Mouse (Mus musculus) hindbrain, embryonic 13.5 days (tissue): ENCODE measurements around the gene Ndufc2. TPM values are rescaled to one million over a fixed set of nuclear protein-coding genes. Genes with fewer than 3 reads are reported as not detected.
A peak's percentile ranks its signal among the peaks of the same experiment; 100 is the strongest.

Experiments
- ATAC-seq: fragments of 200-750 bp; cut with Nextera tagmentation; 2 replicates; pipeline ENCODE4 v1.8.0; 2017; ENCODE audit warnings: moderate TSS enrichment; ENCODE audit not compliant: low FRiP score
- H3K27ac ChIP-seq: fragments of 300-500 bp; sonication (generic); 2 replicates; pipeline ENCODE4 v1.5.1; 2015; ENCODE audit warnings: inconsistent platforms, mild to moderate bottlenecking, moderate library complexity
- H3K27me3 ChIP-seq: fragments of 300-500 bp; sonication (generic); 2 replicates; pipeline ENCODE4 v1.6.1; 2015; ENCODE audit warnings: mild to moderate bottlenecking, inconsistent platforms
- H3K36me3 ChIP-seq: fragments of 300-500 bp; sonication (generic); 2 replicates; pipeline ENCODE4 v1.6.1; 2015; ENCODE audit warnings: mild to moderate bottlenecking, inconsistent platforms
- H3K4me1 ChIP-seq: fragments of 300-500 bp; sonication (generic); replicated peaks from 2 replicates; pipeline ENCODE4 v1.6.1; 2015; ENCODE audit warnings: inconsistent platforms
- H3K4me2 ChIP-seq: fragments of 300-500 bp; sonication (generic); 2 replicates; pipeline ENCODE4 v1.6.1; 2015; ENCODE audit warnings: inconsistent platforms, mild to moderate bottlenecking, moderate library complexity
- H3K4me3 ChIP-seq: fragments of 300-500 bp; sonication (generic); 2 replicates; pipeline ENCODE4 v1.5.1; 2015; ENCODE audit warnings: mild to moderate bottlenecking, inconsistent platforms
- H3K9ac ChIP-seq: fragments of 300-500 bp; sonication (generic); 2 replicates; pipeline ENCODE4 v1.6.1; 2015; ENCODE audit warnings: mild to moderate bottlenecking, inconsistent platforms
- H3K9me3 ChIP-seq: fragments of 300-500 bp; sonication (generic); 2 replicates; pipeline ENCODE4 v1.6.1; 2016; ENCODE audit warnings: inconsistent platforms
- WGBS: fragments of 180-500 bp; shearing (Covaris S2); methylation state at CpG from one replicate; pipeline ENCODE4 v1.1.7; 2015; 5-methylcytosine and 5-hydroxymethylcytosine counted together
- polyA plus RNA-seq: library from polyadenylated mRNA; unstranded; fragments of >200 nt; fragmentation: Nextera tagmentation; extraction: Ambion mirVana; gene quantifications from 2 replicates; pipeline ENCODE4 v1.2.1, GENCODE M21; 2015

Gene Ndufc2
- polyA plus RNA-seq = 445 and 471 TPM in 2 replicates

DNA sequence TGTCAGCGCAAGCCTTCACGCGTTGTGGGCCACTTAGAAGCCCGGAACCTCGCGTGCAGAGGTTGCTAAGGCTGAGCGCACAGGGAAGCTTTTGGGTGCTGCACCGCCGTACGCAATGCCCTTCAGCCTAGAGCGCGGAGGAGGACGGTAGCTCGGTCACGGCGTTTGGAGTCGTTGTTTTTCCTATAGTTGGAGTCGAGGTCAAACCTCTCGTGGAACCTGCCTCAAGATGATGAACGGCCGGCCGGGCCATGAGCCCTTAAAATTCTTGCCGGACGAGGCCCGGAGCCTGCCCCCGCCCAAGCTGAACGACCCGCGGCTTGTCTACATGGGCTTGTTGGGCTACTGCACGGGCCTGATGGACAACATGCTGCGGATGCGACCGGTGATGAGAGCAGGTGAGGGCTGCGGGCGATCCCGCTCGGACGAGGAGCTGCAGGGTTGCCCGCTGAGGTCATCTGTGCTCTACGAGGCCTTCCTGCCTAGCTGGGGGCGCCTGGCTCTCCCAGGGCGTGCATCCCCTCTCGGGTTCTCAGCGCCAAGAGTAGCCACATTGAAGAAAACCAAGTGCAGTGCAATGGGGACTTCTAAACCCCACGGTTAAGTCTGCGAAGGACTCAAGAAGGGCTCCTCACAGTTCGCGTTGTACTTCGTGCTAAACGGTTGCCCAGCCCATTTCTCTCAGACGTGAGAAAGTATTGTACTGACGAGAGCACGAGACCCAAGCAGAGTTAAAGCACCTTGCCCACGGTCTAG is at the start of gene Ndufc2:
Gene Ndufc2 (plus strand): TSS at position 44 of the 756 bp plus-strand sequence.
- Histone ChIP-seq H3K36me3 (peaks cover 14% of the 10 kb centered on the region), H3K4me3 (peak within 1 kb of the TSS; percentile 98), H3K9ac (peak within 1 kb of the TSS; percentile 93), H3K9me3 (no peaks in the 10 kb centered on the region), H3K27me3 (no peaks in the 10 kb centered on the region), H3K27ac (peak within 1 kb of the TSS; percentile 85), H3K4me2 (peak within 1 kb of the TSS; percentile 70), H3K4me1 (peaks cover 19% of the 10 kb centered on the region)
- peak; percentile 95 for ATAC-seq
- under 1% methylated on average over 54 of the region's 54 CpGs for WGBS

DNA sequence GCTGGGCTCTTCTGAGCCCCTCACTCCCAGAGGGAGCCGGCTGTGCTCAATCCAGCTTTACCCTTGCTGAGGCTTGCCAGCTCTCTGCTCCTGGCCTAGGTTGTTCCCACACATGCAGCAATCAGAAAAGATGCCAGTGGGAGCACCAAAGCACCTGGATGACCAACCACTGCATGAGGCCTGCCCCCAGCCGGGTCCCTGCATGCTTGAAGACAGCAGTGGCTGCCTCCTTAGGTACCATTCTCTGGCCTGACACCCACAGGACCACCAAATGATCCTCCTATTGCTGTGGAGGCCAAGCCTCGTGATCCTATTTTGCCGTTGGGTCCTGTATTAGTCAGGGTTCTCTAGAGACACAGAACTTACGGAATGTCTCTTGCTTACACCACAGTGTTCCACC is 48.9 kb upstream of the Ndufc2 start:
- Histone ChIP-seq H3K9ac (no peak overlapping the region), H3K4me1 (0 out of 2 replicates have a peak, but pooled peaks cover 7% of the 10 kb centered on the region), H3K9me3 (no peaks in the 10 kb centered on the region), H3K27ac (no peak overlapping the region), H3K36me3 (peaks cover 18% of the 10 kb centered on the region), H3K4me3 (no peak overlapping the region), H3K4me2 (no peak overlapping the region), H3K27me3 (no peaks in the 10 kb centered on the region)
- 75% methylated on average over 5 of the region's 5 CpGs for WGBS
- ATAC-seq = no peak

DNA sequence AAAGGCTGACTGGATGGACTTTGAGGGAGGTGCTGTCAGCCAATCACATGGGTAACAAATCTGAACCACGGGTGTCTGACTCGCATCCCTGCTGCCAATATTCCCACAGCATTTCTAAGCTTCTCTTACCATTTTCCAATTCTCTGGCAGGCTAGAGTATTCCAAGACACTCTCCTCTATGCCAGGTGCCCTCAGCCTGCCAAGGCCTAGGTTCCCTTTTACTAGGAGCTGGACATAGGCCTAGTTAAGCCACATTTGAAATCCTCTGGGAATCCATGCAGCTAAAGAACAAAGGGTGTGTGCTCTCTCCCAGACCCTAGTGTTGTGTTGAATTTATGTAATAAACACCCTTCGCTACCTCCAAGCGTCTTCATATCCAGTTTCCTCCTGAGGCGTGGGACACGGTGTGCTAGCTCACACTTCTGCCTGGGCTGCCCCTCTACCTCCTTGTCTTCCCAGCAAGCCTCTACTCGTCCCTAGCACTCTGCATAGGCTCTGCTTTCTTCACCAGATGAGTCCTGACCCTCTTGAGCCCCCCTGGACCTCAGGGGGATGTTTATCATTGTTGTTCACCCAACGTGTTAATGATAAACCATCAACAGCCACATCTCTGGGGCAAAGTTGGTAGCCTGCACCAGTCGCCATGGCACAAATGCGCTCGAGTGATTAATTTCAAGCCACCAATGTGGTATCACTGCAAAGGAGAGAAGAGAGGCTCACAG is 47.9 kb upstream of the Ndufc2 start:
- Histone ChIP-seq H3K4me1 (0 out of 2 replicates have a peak, but pooled peaks cover 4% of the 10 kb centered on the region), H3K27ac (no peak overlapping the region), H3K9me3 (no peaks in the 10 kb centered on the region), H3K4me3 (no peak overlapping the region), H3K4me2 (no peak overlapping the region), H3K27me3 (no peaks in the 10 kb centered on the region), H3K36me3 (peaks cover 18% of the 10 kb centered on the region), H3K9ac (no peak overlapping the region)
- no peak for ATAC-seq
- 81% methylated on average over 11 of the region's 11 CpGs for WGBS

DNA sequence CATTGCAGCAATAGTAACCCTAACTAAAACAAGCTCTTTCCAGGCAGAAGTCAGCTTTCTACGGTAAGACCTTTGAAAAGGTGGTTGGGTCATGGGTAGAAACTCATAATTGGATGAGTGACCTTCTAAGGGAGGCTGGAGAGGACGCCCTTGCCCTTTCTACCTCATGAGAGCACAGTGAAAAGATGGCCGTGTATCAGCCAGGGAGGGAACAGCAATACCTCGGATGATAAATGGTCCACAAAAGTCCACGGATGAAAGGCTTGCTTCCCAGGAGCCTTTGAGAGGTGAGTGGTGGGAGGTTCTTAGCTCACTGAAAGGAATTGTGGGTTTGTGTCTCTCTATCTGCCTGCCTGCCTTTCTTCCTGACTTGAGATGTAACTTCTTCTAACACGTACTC is 46.4 kb upstream of the Ndufc2 start:
- no peak for ATAC-seq
- Histone ChIP-seq H3K4me1 (0 out of 2 replicates have a peak, but pooled peaks cover 4% of the 10 kb centered on the region), H3K9me3 (no peaks in the 10 kb centered on the region), H3K27me3 (no peaks in the 10 kb centered on the region), H3K4me2 (no peak overlapping the region), H3K36me3 (peaks cover 6% of the 10 kb centered on the region), H3K9ac (no peak overlapping the region), H3K4me3 (no peak overlapping the region), H3K27ac (no peak overlapping the region)
- 91% methylated on average over 6 of the region's 6 CpGs for WGBS

DNA sequence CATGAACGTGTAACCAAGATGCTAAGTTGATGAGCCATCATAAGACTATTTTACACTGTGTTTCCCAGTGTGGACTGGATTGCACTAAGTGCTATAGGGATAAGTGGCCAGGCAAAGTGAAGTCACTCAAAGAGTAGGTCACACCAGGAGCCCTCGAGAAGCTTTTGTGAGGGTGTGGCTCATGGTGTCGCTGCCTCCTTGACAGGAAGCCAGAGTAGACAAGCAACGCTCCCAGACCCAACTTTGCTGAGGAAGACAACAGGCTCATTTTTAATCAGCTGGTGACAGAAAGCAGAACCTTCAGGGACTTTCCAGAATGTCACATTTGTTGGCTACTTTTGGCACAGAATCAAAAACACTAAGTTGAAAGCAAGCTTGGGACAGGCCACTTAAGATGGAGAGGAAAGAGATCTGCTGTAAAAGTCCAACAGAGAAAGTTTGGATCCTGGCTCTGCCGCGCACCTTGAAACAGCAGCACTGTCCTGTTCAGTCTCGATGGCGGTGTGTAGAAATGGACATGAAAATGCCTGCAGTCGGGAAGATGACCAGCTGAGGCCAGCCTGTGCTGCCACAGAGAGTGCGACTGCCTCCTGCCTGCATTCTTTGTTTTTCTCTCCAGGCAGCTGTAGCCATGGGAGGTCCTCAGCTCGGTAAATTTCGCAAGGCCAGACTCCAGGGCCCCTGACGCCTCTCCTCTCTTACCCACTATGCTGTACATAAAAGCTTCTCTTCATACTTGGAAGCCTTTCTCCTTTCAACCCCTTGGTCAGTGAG is 44.5 kb upstream of the Ndufc2 start:
- Histone ChIP-seq H3K9me3 (no peaks in the 10 kb centered on the region), H3K4me2 (no peak overlapping the region), H3K9ac (no peak overlapping the region), H3K36me3 (no peaks in the 10 kb centered on the region), H3K4me3 (no peak overlapping the region), H3K27me3 (no peaks in the 10 kb centered on the region), H3K4me1 (0 out of 2 replicates have a peak, but pooled peaks cover 4% of the 10 kb centered on the region), H3K27ac (no peak overlapping the region)
- no peak for ATAC-seq
- WGBS = 45% methylated on average over 13 of the region's 13 CpGs

- H3K27ac ChIP-seq = no peak overlapping the region
- no peaks in the 10 kb centered on the region for H3K9me3 ChIP-seq
- no peaks in the 10 kb centered on the region for H3K27me3 ChIP-seq
- no peak for ATAC-seq
- no peak overlapping the region for H3K9ac ChIP-seq
- H3K4me1 ChIP-seq = 0 out of 2 replicates have a peak, but pooled peaks cover 4% of the 10 kb centered on the region
- H3K4me2 ChIP-seq = no peak overlapping the region
- H3K36me3 ChIP-seq = no peaks in the 10 kb centered on the region
- no peak overlapping the region for H3K4me3 ChIP-seq
- WGBS = 80% methylated on average over 5 of the region's 5 CpGs
Measured at GRCm38 (mm10) chr7:97356253-97356652, 43.5 kb upstream of the Ndufc2 start.

- 0 out of 2 replicates have a peak, but pooled peaks cover 4% of the 10 kb centered on the region for H3K4me1 ChIP-seq
- no peaks in the 10 kb centered on the region for H3K36me3 ChIP-seq
- ATAC-seq = no peak
- no peak overlapping the region for H3K4me2 ChIP-seq
- no peak overlapping the region for H3K27ac ChIP-seq
- WGBS = 78% methylated on average over 5 of the region's 5 CpGs
- no peak overlapping the region for H3K9ac ChIP-seq
- H3K4me3 ChIP-seq = no peak overlapping the region
- no peaks in the 10 kb centered on the region for H3K9me3 ChIP-seq
- no peaks in the 10 kb centered on the region for H3K27me3 ChIP-seq
Measured at GRCm38 (mm10) chr7:97356875-97357276, 42.9 kb upstream of the Ndufc2 start.

- no peaks in the 10 kb centered on the region for H3K9me3 ChIP-seq
- 0 out of 2 replicates have a peak, but pooled peaks cover 4% of the 10 kb centered on the region for H3K4me1 ChIP-seq
- H3K4me3 ChIP-seq = no peak overlapping the region
- no peaks in the 10 kb centered on the region for H3K36me3 ChIP-seq
- no peak overlapping the region for H3K9ac ChIP-seq
- no peak overlapping the region for H3K27ac ChIP-seq
- H3K4me2 ChIP-seq = no peak overlapping the region
- WGBS = 74% methylated on average over 3 of the region's 3 CpGs
- no peak for ATAC-seq
- no peaks in the 10 kb centered on the region for H3K27me3 ChIP-seq
Measured at GRCm38 (mm10) chr7:97357840-97358239, 42.0 kb upstream of the Ndufc2 start.

DNA sequence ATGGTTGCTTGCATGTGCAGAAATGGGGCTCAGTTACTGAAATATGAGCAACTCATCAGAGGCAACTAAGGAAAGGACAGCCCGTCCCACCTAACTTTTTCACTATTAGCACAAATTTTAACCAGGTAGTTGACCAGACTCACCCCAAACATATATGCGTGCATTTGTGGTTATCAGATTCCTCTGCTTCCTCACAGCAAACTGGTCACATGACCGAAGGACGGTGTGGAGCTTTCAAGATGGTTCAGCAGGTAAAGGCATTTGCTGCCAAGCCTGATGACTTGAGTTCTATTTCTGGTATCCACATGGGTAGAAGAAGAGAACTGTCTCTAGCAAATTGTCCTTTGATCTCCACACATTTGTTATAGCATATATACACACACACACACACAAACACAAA is 41.5 kb upstream of the Ndufc2 start:
- 0 out of 2 replicates have a peak, but pooled peaks cover 4% of the 10 kb centered on the region for H3K4me1 ChIP-seq
- no peak for ATAC-seq
- H3K27ac ChIP-seq = no peak overlapping the region
- no peaks in the 10 kb centered on the region for H3K9me3 ChIP-seq
- H3K36me3 ChIP-seq = no peaks in the 10 kb centered on the region
- WGBS = 89% methylated on average over 4 of the region's 4 CpGs
- no peak overlapping the region for H3K4me2 ChIP-seq
- H3K9ac ChIP-seq = no peak overlapping the region
- no peak overlapping the region for H3K4me3 ChIP-seq
- H3K27me3 ChIP-seq = no peaks in the 10 kb centered on the region

DNA sequence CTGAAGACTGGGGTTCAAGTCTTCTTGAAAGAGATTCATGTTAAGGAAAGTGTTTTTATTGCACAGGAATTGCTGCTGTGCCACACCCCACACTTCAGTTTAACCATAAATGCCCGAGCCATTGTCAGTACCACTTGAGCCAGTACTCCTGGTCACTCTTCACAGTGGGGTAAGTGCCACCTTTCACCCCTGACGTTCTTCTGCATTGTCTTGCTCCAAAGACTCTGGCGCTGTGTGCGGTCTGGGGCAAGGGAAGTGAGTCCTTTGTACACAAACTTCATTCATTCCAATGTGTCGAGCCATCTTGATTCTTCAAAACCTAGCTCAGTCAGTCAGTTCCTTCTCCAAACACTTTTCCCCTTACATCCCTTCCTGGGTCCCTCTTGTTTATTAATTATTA is 39.6 kb upstream of the Ndufc2 start:
- no peak for ATAC-seq
- Histone ChIP-seq H3K9me3 (no peaks in the 10 kb centered on the region), H3K4me2 (no peak overlapping the region), H3K4me1 (0 out of 2 replicates have a peak, but pooled peaks cover under 1% of the 10 kb centered on the region), H3K27ac (no peak overlapping the region), H3K36me3 (no peaks in the 10 kb centered on the region), H3K4me3 (no peak overlapping the region), H3K9ac (no peak overlapping the region), H3K27me3 (no peaks in the 10 kb centered on the region)
- WGBS = 58% methylated on average over 5 of the region's 5 CpGs

GRCm38 (mm10) chr7:97360955-97361354 is 38.8 kb upstream of the Ndufc2 start:
- Histone ChIP-seq H3K9me3 (no peaks in the 10 kb centered on the region), H3K9ac (no peak overlapping the region), H3K4me2 (no peak overlapping the region), H3K4me1 (no peaks in the 10 kb centered on the region), H3K36me3 (no peaks in the 10 kb centered on the region), H3K27me3 (no peaks in the 10 kb centered on the region), H3K27ac (no peak overlapping the region), H3K4me3 (no peak overlapping the region)
- WGBS = 48% methylated on average over 3 of the region's 3 CpGs
- no peak for ATAC-seq

DNA sequence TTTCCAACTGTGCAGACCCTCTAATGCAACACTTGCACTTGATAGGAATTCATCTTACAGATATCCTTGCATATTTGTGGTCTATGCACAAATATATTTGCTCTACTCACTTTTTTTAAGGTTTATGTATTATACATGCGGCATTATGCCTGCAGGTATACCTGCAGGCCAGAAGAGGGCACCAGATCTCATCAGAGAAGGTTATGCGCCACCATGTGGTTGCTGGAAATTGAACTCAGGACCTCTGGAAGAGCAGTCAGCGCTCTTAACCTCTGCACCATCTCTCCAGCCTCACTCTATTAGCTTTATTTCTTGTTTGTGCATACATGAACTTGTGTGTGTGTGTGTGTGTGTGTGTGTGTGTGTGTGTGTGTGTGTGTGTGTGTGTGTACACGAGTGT is 38.3 kb upstream of the Ndufc2 start:
- no peak overlapping the region for H3K4me2 ChIP-seq
- no peak overlapping the region for H3K9ac ChIP-seq
- no peaks in the 10 kb centered on the region for H3K4me1 ChIP-seq
- no peaks in the 10 kb centered on the region for H3K36me3 ChIP-seq
- no peaks in the 10 kb centered on the region for H3K9me3 ChIP-seq
- H3K27ac ChIP-seq = no peak overlapping the region
- ATAC-seq = no peak
- H3K27me3 ChIP-seq = no peaks in the 10 kb centered on the region
- 36% methylated on average over 4 of the region's 4 CpGs for WGBS
- H3K4me3 ChIP-seq = no peak overlapping the region
